Mouse (Mus musculus) CH12.LX (cell line): Measurements from ENCODE around the gene Gsap. TPM values are rescaled to one million over a fixed set of nuclear protein-coding genes. Genes with fewer than 3 reads are reported as not detected.

Experiments used
- DNase-seq: peaks from one replicate; pipeline ENCODE4 v3.0.0-alpha.2; 2013; ENCODE audit errors: extremely low read depth
- H3K27ac ChIP-seq: 2 replicates; pipeline ENCODE4 v1.5.1; 2012; ENCODE audit warnings: low read depth, mild to moderate bottlenecking, control low read depth, moderate library complexity; ENCODE audit not compliant: insufficient read depth
- H3K27me3 ChIP-seq: replicated peaks from 2 replicates; pipeline ENCODE3; 2012; ENCODE audit warnings: inconsistent platforms
- H3K36me3 ChIP-seq, 2 experiments: replicated peaks in 1 of 2; 2 replicates each; pipeline versions ENCODE3 to v1.6.1; 2012; ENCODE audit warnings: inconsistent platforms in 1 of 2, low read length in 1 of 2, mild to moderate bottlenecking in 1 of 2, mixed read lengths in 1 of 2, moderate library complexity in 1 of 2; ENCODE audit not compliant: control insufficient read depth in 1 of 2, insufficient read depth in 1 of 2
- H3K4me1 ChIP-seq, 2 experiments: 2 replicates each; pipeline ENCODE4 v1.6.1; 2012; ENCODE audit warnings: inconsistent platforms in 1 of 2, moderate library complexity in 1 of 2; ENCODE audit not compliant: insufficient read depth in 2 of 2, control insufficient read depth in 1 of 2
- H3K4me2 ChIP-seq: 2 replicates; pipeline ENCODE4 v1.6.1; 2012; ENCODE audit warnings: low read depth, mild to moderate bottlenecking, control low read depth; ENCODE audit not compliant: poor library complexity, insufficient read depth, severe bottlenecking
- H3K4me3 ChIP-seq, 3 experiments: fragments of 150-350 bp in 1 of 3; sonication (generic) in 1 of 3; replicated peaks in 1 of 3; 2 replicates each; pipeline versions ENCODE3 to v1.5.1; 2011 to 2012; ENCODE audit warnings: low read depth in 2 of 3, low read length in 2 of 3, mild to moderate bottlenecking in 2 of 3, moderate library complexity in 2 of 3, control low read depth in 1 of 3, improper control_type of control experiment in 1 of 3, inconsistent platforms in 1 of 3, mixed read lengths in 1 of 3; ENCODE audit not compliant: poor library complexity in 1 of 3
- H3K79me2 ChIP-seq: replicated peaks from 2 replicates; pipeline ENCODE4 v1.6.1; 2012; ENCODE audit warnings: mild to moderate bottlenecking, moderate library complexity; ENCODE audit not compliant: control insufficient read depth, poor library complexity, insufficient read depth, severe bottlenecking; ENCODE audit errors: extremely low read depth
- H3K9ac ChIP-seq: 2 replicates; pipeline ENCODE4 v1.6.1; 2012; ENCODE audit warnings: low read depth, mild to moderate bottlenecking, control low read depth, moderate library complexity; ENCODE audit not compliant: insufficient read depth
- H3K9me3 ChIP-seq: replicated peaks from 2 replicates; pipeline ENCODE3; 2012; ENCODE audit warnings: low read length, inconsistent platforms, mixed read lengths
- CTCF ChIP-seq, 2 experiments: IDR thresholded peaks in 1 of 2; conservative IDR thresholded peaks in 1 of 2; 2 replicates each; pipeline ENCODE4 v1.5.1; 2011 to 2012; ENCODE audit warnings: low read depth in 2 of 2, low read length in 2 of 2, improper control_type of control experiment in 1 of 2, inconsistent platforms in 1 of 2, mild to moderate bottlenecking in 1 of 2, moderate library complexity in 1 of 2
- ELF1 ChIP-seq: IDR thresholded peaks from 2 replicates; pipeline ENCODE4 v1.6.1; 2014; ENCODE audit warnings: low read depth, mild to moderate bottlenecking, inconsistent platforms, low read length, improper control_type of control experiment
- EP300 ChIP-seq: IDR thresholded peaks from 2 replicates; pipeline ENCODE4 v1.6.1; 2011; ENCODE audit warnings: low read length, improper control_type of control experiment
- GABPA ChIP-seq: IDR thresholded peaks from 2 replicates; pipeline ENCODE4 v1.6.1; 2012; ENCODE audit warnings: low read depth, low read length, improper control_type of control experiment, inconsistent platforms; ENCODE audit not compliant: insufficient replicate concordance
- IRF4 ChIP-seq: IDR thresholded peaks from 2 replicates; pipeline ENCODE4 v1.6.1; 2014; ENCODE audit warnings: low read depth, mild to moderate bottlenecking, inconsistent platforms, low read length, improper control_type of control experiment
- JUND ChIP-seq: conservative IDR thresholded peaks from 2 replicates; pipeline ENCODE4 v1.6.1; 2011; ENCODE audit warnings: low read depth, low read length, improper control_type of control experiment
- KAT2A ChIP-seq: IDR thresholded peaks from 2 replicates; pipeline ENCODE4 v1.6.1; 2012; ENCODE audit warnings: low read length, improper control_type of control experiment, inconsistent platforms; ENCODE audit not compliant: insufficient replicate concordance
- MEF2A ChIP-seq: IDR thresholded peaks from 2 replicates; pipeline ENCODE4 v1.6.1; 2014; ENCODE audit warnings: low read depth, mild to moderate bottlenecking, inconsistent platforms, low read length, improper control_type of control experiment, borderline replicate concordance
- MXI1 ChIP-seq: IDR thresholded peaks from 2 replicates; pipeline ENCODE4 v1.6.1; 2011; ENCODE audit warnings: mild to moderate bottlenecking, low read depth, low read length, improper control_type of control experiment
- MYC ChIP-seq: IDR thresholded peaks from 2 replicates; pipeline ENCODE4 v1.6.1; 2011; ENCODE audit warnings: low read depth, mild to moderate bottlenecking, improper control_type of control experiment, low read length
- NELFE ChIP-seq: IDR thresholded peaks from 2 replicates; pipeline ENCODE4 v1.6.1; 2011; ENCODE audit warnings: low read depth, low read length, improper control_type of control experiment
- PAX5 ChIP-seq: IDR thresholded peaks from 2 replicates; pipeline ENCODE4 v1.6.1; 2012; ENCODE audit warnings: low read length, inconsistent platforms, mixed read lengths
- POLR2A ChIP-seq: IDR thresholded peaks from 2 replicates; pipeline ENCODE4 v1.6.1; 2011; ENCODE audit warnings: low read depth, mild to moderate bottlenecking, improper control_type of control experiment, low read length
- RAD21 ChIP-seq: IDR thresholded peaks from 2 replicates; pipeline ENCODE4 v1.6.1; 2011; ENCODE audit warnings: low read depth, mild to moderate bottlenecking, low read length, improper control_type of control experiment, moderate library complexity
- RCOR1 ChIP-seq: conservative IDR thresholded peaks from 2 replicates; pipeline ENCODE4 v1.6.1; 2012; ENCODE audit warnings: low read depth, mild to moderate bottlenecking, inconsistent platforms, low read length, improper control_type of control experiment
- SIN3A ChIP-seq: IDR thresholded peaks from 2 replicates; pipeline ENCODE4 v1.6.1; 2012; ENCODE audit warnings: low read length, improper control_type of control experiment, inconsistent platforms
- SMC3 ChIP-seq: IDR thresholded peaks from 2 replicates; pipeline ENCODE4 v1.6.1; 2011; ENCODE audit warnings: low read depth, low read length, improper control_type of control experiment
- TBP ChIP-seq: conservative IDR thresholded peaks from 2 replicates; pipeline ENCODE4 v1.6.1; 2011; ENCODE audit warnings: low read depth, low read length, improper control_type of control experiment
- TCF12 ChIP-seq: IDR thresholded peaks from 2 replicates; pipeline ENCODE4 v1.6.1; 2014; ENCODE audit warnings: low read depth, mild to moderate bottlenecking, inconsistent platforms, low read length, improper control_type of control experiment
- USF2 ChIP-seq: conservative IDR thresholded peaks from 2 replicates; pipeline ENCODE4 v1.6.1; 2011; ENCODE audit warnings: low read depth, low read length, improper control_type of control experiment
- ZC3H11A ChIP-seq: IDR thresholded peaks from 2 replicates; pipeline ENCODE4 v1.6.1; 2012; ENCODE audit warnings: low read depth, mild to moderate bottlenecking, inconsistent platforms, low read length, improper control_type of control experiment
- ZMIZ1 ChIP-seq: IDR thresholded peaks from 2 replicates; pipeline ENCODE4 v1.6.1; 2012; ENCODE audit warnings: low read depth, mild to moderate bottlenecking, inconsistent platforms, low read length, improper control_type of control experiment
- dilution Hi-C: fragments of 300-500 bp; cut with MboI; formaldehyde crosslinking; loops from 2 replicates; pipeline ENCODE4 v1.14.3; 2020; ENCODE audit warnings: low sequenced_read_pairs; ENCODE audit not compliant: extremely low pct_unique_long_range_greater_than_20kb, extremely low pct_ligation_motif_present
- in situ Hi-C: fragments of 300-500 bp; cut with MboI; formaldehyde crosslinking; loops from 3 replicates; pipeline ENCODE4 v1.14.3; 2019; ENCODE audit warnings: low sequenced_read_pairs, low pct_ligation_motif_present, low pct_unique_long_range_greater_than_20kb, mixed read lengths
- polyA plus RNA-seq: library from polyadenylated mRNA; unstranded; fragments of >175 nt; gene quantifications from 2 replicates; pipeline ENCODE4 v1.2.1, GENCODE M21; 2012; ENCODE audit warnings: low read depth; ENCODE audit not compliant: insufficient read length
- total RNA-seq, 2 experiments: library from RNA; depleted of rRNA; stranded (reverse); fragments of 300-350 nt in 1 of 2; fragments of >200 nt in 1 of 2; gene quantifications; 2 replicates each; pipeline ENCODE4 v1.2.3; 2012 to 2014

Gene Gsap
- total and polyA plus RNA-seq, 3 experiments, result 1.7 to 3.8 (median 2.2) TPM

GRCm38 (mm10) chr5:21331656-21332055 is 145.6 kb downstream of the Gsap start:
- in situ Hi-C loops, result loop anchor here (5.0 kb wide), 2 partner anchors 41 to 91 kb away; partner anchors contain the start of genes Ccdc146, Fam185a and Fgl2
- Histone ChIP-seq H3K9me3 (no peaks in the 10 kb centered on the region), H3K36me3 (no peaks in the 10 kb centered on the region), H3K9ac (no peak overlapping the region), H3K79me2 (no peaks in the 10 kb centered on the region), H3K4me2 (no peak overlapping the region)
- dilution Hi-C loops, result no loop called here
- TF ChIP-seq SMC3 (no peak), IRF4 (no peak), PAX5 (no peak), USF2 (no peak), JUND (no peak), POLR2A (no peak), CTCF (conservative IDR thresholded peaks at IDR 0.05 in 1 of 2, IDR thresholded peaks at IDR 0.05 in 1 of 2; ENCODE audit: low read depth in 2 of 2, low read length in 2 of 2) (no peak), ZMIZ1 (no peak), ZC3H11A (no peak), MEF2A (no peak), TBP (no peak), ELF1 (no peak), KAT2A (no peak), TCF12 (no peak), NELFE (no peak), MXI1 (no peak), EP300 (no peak), GABPA (no peak), SIN3A (no peak)
- TF ChIP-seq, all 38 proteins: peak for 0
- H3K27me3 ChIP-seq, result no peaks in the 10 kb centered on the region
- H3K4me1 ChIP-seq, result peaks cover 4 to 5% of the 10 kb centered on the region in 2 experiments; a peak in 2 of 4 replicates
- no peak overlapping the region for H3K4me3 ChIP-seq
- H3K27ac ChIP-seq, result no peak overlapping the region
- no peak for DNase-seq

GRCm38 (mm10) chr5:21332119-21332518 is 146.1 kb downstream of the Gsap start:
- no peak for TF ChIP-seq SMC3
- no peak for TF ChIP-seq USF2
- no peak for TF ChIP-seq IRF4
- TF ChIP-seq RCOR1, result no peak
- no peak for TF ChIP-seq NELFE
- no peak for TF ChIP-seq KAT2A
- TF ChIP-seq TCF12, result no peak
- TF ChIP-seq MYC, result no peak
- no peak for TF ChIP-seq TBP
- TF ChIP-seq RAD21, result no peak
- TF ChIP-seq PAX5, result no peak
- TF ChIP-seq EP300, result no peak
- TF ChIP-seq POLR2A, result no peak
- TF ChIP-seq, all 38 proteins: peak for 0
- Histone ChIP-seq H3K4me2 (no peak overlapping the region), H3K4me1 (peaks cover 4 to 5% of the 10 kb centered on the region in 2 experiments; a peak in 2 of 4 replicates), H3K4me3 (no peak overlapping the region), H3K9me3 (no peaks in the 10 kb centered on the region), H3K27ac (no peak overlapping the region), H3K79me2 (no peaks in the 10 kb centered on the region), H3K36me3 (no peaks in the 10 kb centered on the region), H3K27me3 (no peaks in the 10 kb centered on the region), H3K9ac (no peak overlapping the region)
- DNase-seq, result no peak
- in situ Hi-C loops, result loop anchor here (5.0 kb wide), 2 partner anchors 40 to 90 kb away; partner anchors contain the start of genes Ccdc146, Fam185a and Fgl2
- dilution Hi-C loops, result no loop called here
